Mouse (Mus musculus) embryonic facial prominence, embryonic 14.5 days (tissue): ENCODE measurements at regions not wholly inside any gene's neighbourhood (a gene's known extent, or its start where the extent isn't known, plus 50 kb on each side); places are given as distances from the start of the nearest gene placed in this dataset.
A peak's percentile ranks its signal among the peaks of the same experiment; 100 is the strongest.
"Not testable (repeated sequence)": the region's sequence is repeated elsewhere in the genome, so short reads cannot be mapped to it uniquely, and the experiment has no call there.

Source experiments
- ATAC-seq: fragments of 200-750 bp; cut with Nextera tagmentation; 2 replicates; pipeline ENCODE4 v1.8.0; 2017; ENCODE audit warnings: low read depth, moderate number of reproducible peaks, moderate TSS enrichment
- DNase-seq: peaks from one replicate; pipeline ENCODE4 v3.0.0-alpha.2; 2015; ENCODE audit warnings: low spot score
- H3K27ac ChIP-seq: fragments of 300-500 bp; sonication (generic); replicated peaks from 2 replicates; pipeline ENCODE4 v1.5.1; 2014; ENCODE audit warnings: low read depth, mild to moderate bottlenecking, low read length, moderate library complexity
- H3K27me3 ChIP-seq: fragments of 300-500 bp; sonication (generic); replicated peaks from 2 replicates; pipeline ENCODE4 v1.6.1; 2014; ENCODE audit warnings: low read length; ENCODE audit not compliant: control insufficient read depth, insufficient read depth
- H3K36me3 ChIP-seq: fragments of 300-500 bp; sonication (generic); 2 replicates; pipeline ENCODE4 v1.6.1; 2014; ENCODE audit warnings: low read length, mixed read lengths; ENCODE audit not compliant: control insufficient read depth, insufficient read depth
- H3K4me1 ChIP-seq: fragments of 300-500 bp; sonication (generic); 2 replicates; pipeline ENCODE4 v1.6.1; 2014; ENCODE audit warnings: antibody characterized with exemption, low read length; ENCODE audit not compliant: control insufficient read depth, insufficient read depth
- H3K4me2 ChIP-seq: fragments of 300-500 bp; sonication (generic); 2 replicates; pipeline ENCODE4 v1.6.1; 2014; ENCODE audit warnings: low read depth, mild to moderate bottlenecking, low read length, moderate library complexity, mixed read lengths
- H3K4me3 ChIP-seq: fragments of 300-500 bp; sonication (generic); 2 replicates; pipeline ENCODE4 v1.5.1; 2014; ENCODE audit warnings: low read depth, mild to moderate bottlenecking, low read length
- H3K9ac ChIP-seq: fragments of 300-500 bp; sonication (generic); 2 replicates; pipeline ENCODE4 v1.6.1; 2014; ENCODE audit warnings: low read depth, mild to moderate bottlenecking, low read length, moderate library complexity, mixed read lengths
- H3K9me3 ChIP-seq: fragments of 300-500 bp; sonication (generic); 2 replicates; pipeline ENCODE4 v1.6.1; 2016; ENCODE audit warnings: low read length; ENCODE audit not compliant: control insufficient read depth
- WGBS: fragments of 180-500 bp; shearing (Covaris S2); extraction: QIAGEN DNeasy Blood & Tissue Kit; methylation state at CpG from one replicate; pipeline ENCODE4 v1.1.7; 2014; 5-methylcytosine and 5-hydroxymethylcytosine counted together

DNA sequence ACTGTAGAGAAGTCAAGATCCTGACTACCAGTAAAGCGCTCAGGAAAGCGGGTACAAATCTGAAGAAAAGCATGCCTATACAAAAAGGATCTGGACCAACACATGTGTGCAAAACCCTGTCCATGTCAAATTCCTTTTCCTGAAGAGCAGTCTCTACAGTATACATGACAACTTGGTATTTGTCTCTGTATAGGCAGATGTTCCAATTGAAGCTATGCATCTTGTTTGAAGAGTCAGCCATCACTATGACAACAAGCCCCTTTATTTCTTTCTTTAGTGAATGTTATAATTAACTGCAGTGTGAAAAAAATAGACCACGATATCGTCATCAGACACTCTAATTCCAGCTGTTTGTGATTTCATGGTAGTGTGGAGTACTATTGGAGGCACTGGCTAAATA, 164.2 kb downstream of the Sst start:
- Histone ChIP-seq H3K36me3 (no peaks in the 10 kb centered on the region), H3K4me2 (no peak overlapping the region), H3K4me3 (no peak overlapping the region), H3K9me3 (no peaks in the 10 kb centered on the region), H3K4me1 (no peaks in the 10 kb centered on the region), H3K9ac (no peak overlapping the region), H3K27me3 (no peaks in the 10 kb centered on the region), H3K27ac (no peak overlapping the region)
- 75% methylated on average over 4 of the region's 4 CpGs for WGBS
- ATAC-seq (no peak), DNase-seq (no peak)

GRCm38 (mm10) chr16:23721745-23722144, 169.0 kb downstream of the Sst start:
- ATAC-seq (no peak), DNase-seq (no peak)
- H3K4me1 ChIP-seq = no peaks in the 10 kb centered on the region
- H3K9me3 ChIP-seq = peaks cover 9% of the 10 kb centered on the region; the same call in 1 of the 2 replicates
- no peaks in the 10 kb centered on the region for H3K27me3 ChIP-seq
- no peak overlapping the region for H3K27ac ChIP-seq
- H3K4me3 ChIP-seq = no peak overlapping the region
- no peak overlapping the region for H3K9ac ChIP-seq
- no peaks in the 10 kb centered on the region for H3K36me3 ChIP-seq
- H3K4me2 ChIP-seq = no peak overlapping the region

- Histone ChIP-seq H3K9ac (no peak overlapping the region), H3K4me1 (no peaks in the 10 kb centered on the region), H3K4me2 (no peak overlapping the region), H3K27me3 (no peaks in the 10 kb centered on the region), H3K9me3 (no peaks in the 10 kb centered on the region), H3K27ac (no peak overlapping the region), H3K4me3 (no peak overlapping the region), H3K36me3 (no peaks in the 10 kb centered on the region)
- ATAC-seq (no peak), DNase-seq (peak; percentile 56)
- 23% methylated on average over 1 of the region's 1 CpGs for WGBS
These were observed 180.5 kb upstream of the Masp1 start for GRCm38 (mm10) chr16:23701156-23701555.

DNA sequence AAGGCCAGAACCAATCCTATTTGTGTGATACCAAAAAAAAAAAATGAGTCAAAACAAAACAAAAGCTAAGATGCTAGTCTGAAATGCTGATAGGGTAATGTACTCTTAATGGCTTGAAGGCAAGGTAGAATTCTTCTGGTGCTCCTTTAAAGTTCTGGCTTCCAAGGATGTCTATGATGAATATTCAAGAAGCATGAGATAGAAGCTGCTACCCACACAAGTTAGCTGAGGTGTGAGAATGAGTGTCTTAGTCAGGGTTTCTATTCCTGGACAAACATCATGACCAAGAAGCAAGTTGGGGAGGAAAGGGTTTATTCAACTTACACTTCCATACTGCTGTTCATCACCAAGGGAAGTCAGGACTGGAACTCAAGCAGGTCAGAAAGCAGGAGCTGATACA, 173.6 kb upstream of the Masp1 start:
- H3K36me3 ChIP-seq, H3K27ac ChIP-seq, H3K4me2 ChIP-seq, H3K4me3 ChIP-seq, DNase-seq, H3K9ac ChIP-seq, H3K27me3 ChIP-seq, H3K9me3 ChIP-seq, ATAC-seq, H3K4me1 ChIP-seq: not testable (repeated sequence)

- Histone ChIP-seq H3K4me1 (no peaks in the 10 kb centered on the region), H3K36me3 (no peaks in the 10 kb centered on the region), H3K27ac (no peak overlapping the region), H3K4me3 (no peak overlapping the region), H3K4me2 (no peak overlapping the region), H3K27me3 (no peaks in the 10 kb centered on the region), H3K9ac (no peak overlapping the region), H3K9me3 (no peaks in the 10 kb centered on the region)
- ATAC-seq (no peak), DNase-seq (no peak)
- 95% methylated on average over 2 of the region's 2 CpGs for WGBS
These were observed 169.4 kb upstream of the Masp1 start for GRCm38 (mm10) chr16:23690061-23690460.

DNA sequence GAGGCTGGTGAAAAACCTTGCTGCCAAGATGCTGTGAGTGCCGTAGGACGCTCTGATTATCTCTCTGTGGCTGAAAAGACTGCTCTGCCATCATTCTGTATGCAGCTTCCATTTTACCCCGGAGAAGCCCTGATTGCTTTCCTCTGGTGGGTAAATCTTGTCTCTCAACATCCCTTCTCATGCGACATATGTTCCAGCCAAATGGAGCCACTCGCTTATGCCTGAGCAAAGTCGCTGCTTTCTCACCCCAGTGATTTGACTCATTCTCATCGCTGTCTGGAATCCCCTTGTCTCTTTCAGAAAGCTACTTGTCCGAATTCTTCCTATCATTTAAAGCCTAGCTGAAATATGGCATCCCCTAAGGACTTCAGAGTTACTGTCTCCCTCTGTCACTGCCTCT, 166.2 kb upstream of the Masp1 start:
- WGBS = 83% methylated on average over 8 of the region's 8 CpGs
- no peak overlapping the region for H3K4me3 ChIP-seq
- no peak for ATAC-seq

DNA sequence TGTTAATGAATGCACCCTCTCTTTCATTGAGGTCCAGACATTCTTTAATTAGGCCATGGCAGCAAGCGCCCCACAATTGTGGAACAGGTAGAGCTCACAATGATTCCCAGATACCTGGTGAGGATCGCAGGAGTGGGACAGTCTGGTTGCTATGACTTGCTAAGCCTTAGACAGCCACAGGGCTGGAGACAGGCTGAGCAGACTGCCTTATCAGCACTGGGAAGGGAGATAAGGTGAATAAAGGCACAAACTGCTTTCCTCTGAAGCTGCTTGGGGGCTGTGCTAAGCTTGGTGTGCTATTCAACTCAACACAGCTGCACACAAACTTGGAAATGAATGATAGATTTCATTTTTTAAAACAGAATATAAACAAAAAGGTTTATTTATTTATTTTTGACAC, 159.8 kb upstream of the Masp1 start:
- no peak for DNase-seq

More for the DNA sequence above, 166.2 kb upstream of the Masp1 start:
- Histone ChIP-seq H3K27me3 (no peaks in the 10 kb centered on the region), H3K4me2 (no peak overlapping the region), H3K36me3 (no peaks in the 10 kb centered on the region), H3K4me1 (no peaks in the 10 kb centered on the region), H3K27ac (no peak overlapping the region), H3K9me3 (no peaks in the 10 kb centered on the region), H3K9ac (no peak overlapping the region)
- no peak for DNase-seq

GRCm38 (mm10) chr16:23672375-23672774, 151.8 kb upstream of the Masp1 start:
- 70% methylated on average over 6 of the region's 6 CpGs for WGBS
- DNase-seq (peak; percentile 15), ATAC-seq (no peak)

More for the DNA sequence above, 159.8 kb upstream of the Masp1 start:
- WGBS = 77% methylated on average over 2 of the region's 2 CpGs
- H3K9me3 ChIP-seq = no peaks in the 10 kb centered on the region
- H3K4me1 ChIP-seq = no peaks in the 10 kb centered on the region
- H3K4me2 ChIP-seq = no peak overlapping the region
- no peak overlapping the region for H3K9ac ChIP-seq
- ATAC-seq = no peak
- H3K27ac ChIP-seq = no peak overlapping the region
- H3K27me3 ChIP-seq = no peaks in the 10 kb centered on the region
- H3K4me3 ChIP-seq = no peak overlapping the region
- H3K36me3 ChIP-seq = no peaks in the 10 kb centered on the region

DNA sequence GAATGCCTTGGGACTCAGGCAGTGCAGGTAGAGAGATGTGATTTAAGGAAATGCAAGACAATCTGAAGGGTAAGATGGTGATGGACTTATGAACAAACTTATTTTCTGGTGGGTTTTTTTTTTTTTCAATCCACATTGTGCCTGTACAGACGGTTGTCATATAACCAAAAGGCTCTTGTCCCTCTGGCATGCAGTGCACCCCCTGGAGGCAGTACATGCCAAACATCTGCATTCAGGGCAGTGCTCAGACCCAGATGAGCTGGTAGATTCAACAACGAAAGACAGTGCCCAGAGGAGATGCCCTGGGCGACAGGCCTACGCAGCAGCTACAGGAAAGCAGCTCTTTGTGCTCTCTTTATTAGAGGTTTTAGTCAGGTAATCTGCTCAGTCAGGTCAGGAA, 149.5 kb upstream of the Masp1 start:
- Histone ChIP-seq H3K36me3 (no peaks in the 10 kb centered on the region), H3K4me1 (no peaks in the 10 kb centered on the region), H3K27ac (no peak overlapping the region), H3K9ac (no peak overlapping the region), H3K4me2 (no peak overlapping the region), H3K9me3 (no peaks in the 10 kb centered on the region), H3K27me3 (no peaks in the 10 kb centered on the region), H3K4me3 (no peak overlapping the region)
- ATAC-seq (no peak), DNase-seq (no peak)
- 66% methylated on average over 4 of the region's 4 CpGs for WGBS

More at GRCm38 (mm10) chr16:23672375-23672774, 151.8 kb upstream of the Masp1 start:
- Histone ChIP-seq H3K27ac (no peak overlapping the region), H3K4me1 (no peaks in the 10 kb centered on the region), H3K9me3 (no peaks in the 10 kb centered on the region), H3K36me3 (no peaks in the 10 kb centered on the region), H3K4me2 (no peak overlapping the region), H3K9ac (no peak overlapping the region), H3K27me3 (no peaks in the 10 kb centered on the region), H3K4me3 (no peak overlapping the region)
